Mouse (Mus musculus) megakaryocyte, embryonic 14.5 days (primary cell): ENCODE measurements around the gene Dhx36.

Source experiments
- FLI1 ChIP-seq: IDR thresholded peaks from 2 replicates; pipeline ENCODE4 v1.6.1; 2012; ENCODE audit warnings: low read length, inconsistent platforms, mixed read lengths
- GATA1 ChIP-seq: IDR thresholded peaks from 3 replicates; pipeline ENCODE4 v1.6.1; 2012; ENCODE audit warnings: mixed read lengths, low read length, inconsistent platforms, borderline replicate concordance

GRCm38 (mm10) chr3:62454096-62454495 lies 52.7 kb downstream of the Dhx36 start:
- no peak for TF ChIP-seq GATA1
- TF ChIP-seq FLI1: no peak
